Mouse (Mus musculus) forebrain, postnatal 0 days (tissue): ENCODE data around the gene Zbtb25. TPM values are rescaled to one million over a fixed set of nuclear protein-coding genes. Genes with fewer than 3 reads are reported as not detected.

Source experiments
- ATAC-seq: fragments of 200-750 bp; cut with Nextera tagmentation; 2 replicates; pipeline ENCODE4 v1.8.0; 2017; ENCODE audit warnings: mild to moderate bottlenecking, moderate library complexity
- DNase-seq: peaks from one replicate; pipeline ENCODE4 v3.0.0-alpha.2; 2015
- H3K27ac ChIP-seq: fragments of 300-500 bp; sonication (generic); 2 replicates; pipeline ENCODE4 v1.5.1; 2014; ENCODE audit warnings: low read depth, mild to moderate bottlenecking, antibody characterized with exemption, low read length, moderate library complexity, mixed read lengths
- H3K27me3 ChIP-seq: fragments of 300-500 bp; sonication (generic); 2 replicates; pipeline ENCODE4 v1.6.1; 2014; ENCODE audit warnings: mild to moderate bottlenecking, low read length, mixed read lengths; ENCODE audit not compliant: insufficient read depth
- H3K36me3 ChIP-seq: fragments of 300-500 bp; sonication (generic); 2 replicates; pipeline ENCODE4 v1.6.1; 2014; ENCODE audit warnings: mild to moderate bottlenecking, moderate library complexity; ENCODE audit not compliant: insufficient read depth
- H3K4me1 ChIP-seq: fragments of 300-500 bp; sonication (generic); 2 replicates; pipeline ENCODE4 v1.6.1; 2014; ENCODE audit warnings: antibody characterized with exemption; ENCODE audit not compliant: insufficient read depth
- H3K4me2 ChIP-seq: fragments of 300-500 bp; sonication (generic); 2 replicates; pipeline ENCODE4 v1.6.1; 2014; ENCODE audit warnings: low read depth, mild to moderate bottlenecking, moderate library complexity
- H3K4me3 ChIP-seq: fragments of 300-500 bp; sonication (generic); 2 replicates; pipeline ENCODE4 v1.5.1; 2014; ENCODE audit warnings: low read depth, low read length, mixed read lengths
- H3K9ac ChIP-seq: fragments of 300-500 bp; sonication (generic); 2 replicates; pipeline ENCODE4 v1.6.1; 2014; ENCODE audit warnings: mild to moderate bottlenecking
- H3K9me3 ChIP-seq: fragments of 300-500 bp; sonication (generic); 2 replicates; pipeline ENCODE4 v1.6.1; 2016; ENCODE audit warnings: low read length
- CTCF ChIP-seq: sonication (generic); IDR thresholded peaks from 2 replicates; pipeline ENCODE4 v1.5.1; 2016; ENCODE audit warnings: antibody characterized with exemption, control low read depth, low read depth
- WGBS: fragments of 180-500 bp; shearing (Covaris S2); extraction: QIAGEN DNeasy Blood & Tissue Kit; methylation state at CpG from one replicate; pipeline ENCODE4 v1.1.7; 2014; 5-methylcytosine and 5-hydroxymethylcytosine counted together
- polyA plus RNA-seq: library from polyadenylated mRNA; unstranded; fragments of >200 nt; fragmentation: Nextera tagmentation; extraction: Ambion mirVana; gene quantifications from 2 replicates; pipeline ENCODE4 v1.2.1, GENCODE M21; 2015
- total RNA-seq: library from RNA; depleted of rRNA; stranded (reverse); fragments of >200 nt; gene quantifications from 2 replicates; pipeline ENCODE4 v1.2.3, GENCODE M21; 2014

Gene Zbtb25
- total and polyA plus RNA-seq, 2 experiments from 2014 or later, result 13.2 to 25.8 TPM

DNA sequence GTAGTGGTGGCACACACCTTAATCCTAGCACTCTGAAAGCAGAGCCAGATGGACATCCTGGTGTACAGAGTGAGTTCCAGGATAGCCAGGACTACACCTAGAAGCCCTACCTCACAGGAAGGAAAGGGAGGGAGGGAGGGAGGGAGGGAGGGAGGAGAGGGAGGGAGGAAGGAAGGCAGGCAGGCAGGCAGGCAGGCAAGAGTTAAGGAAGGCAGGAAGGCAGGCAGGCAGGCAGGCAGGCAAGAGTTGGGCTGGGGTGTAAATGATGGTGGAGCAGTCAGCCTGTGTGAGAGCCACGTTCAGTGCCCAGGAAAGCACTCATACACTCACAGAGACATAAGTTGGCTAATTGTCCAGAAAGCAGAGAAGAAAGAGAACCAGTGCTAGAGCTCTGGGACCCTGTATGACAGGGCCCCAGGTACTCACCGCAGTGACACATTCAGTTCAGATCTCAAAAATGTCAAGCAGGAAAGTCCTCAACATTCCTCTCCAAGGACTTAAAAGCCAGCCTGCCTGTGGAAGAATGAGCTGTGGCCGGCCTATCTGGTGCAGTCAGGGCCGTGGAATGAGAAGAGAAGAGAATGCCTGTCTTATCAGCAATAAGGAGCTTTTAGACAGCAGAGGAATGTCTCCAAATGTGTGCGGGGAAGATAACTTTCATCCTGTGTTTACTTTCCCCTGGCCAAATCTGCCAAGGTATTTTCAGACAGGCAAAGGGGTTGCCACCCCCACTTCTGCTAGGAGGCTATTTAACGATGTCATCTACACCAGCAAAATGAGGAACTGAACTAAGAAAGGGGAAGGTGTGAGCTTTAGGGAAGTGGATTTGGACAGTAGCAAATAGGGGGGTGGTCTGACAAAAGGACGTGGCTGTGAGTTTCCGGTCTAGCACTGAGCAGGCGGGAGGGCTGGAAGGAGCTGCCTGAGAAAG is 50.9 kb downstream of the Zbtb25 start:
- no peak overlapping the region for H3K9ac ChIP-seq
- H3K4me3 ChIP-seq, result no peak overlapping the region
- no peaks in the 10 kb centered on the region for H3K27me3 ChIP-seq
- no peak for DNase-seq
- no peak for ATAC-seq
- no peak for TF ChIP-seq CTCF
- no peaks in the 10 kb centered on the region for H3K9me3 ChIP-seq
- H3K36me3 ChIP-seq, result peaks cover 37% of the 10 kb centered on the region
- WGBS, result 66% methylated on average over 9 of the region's 9 CpGs
- no peak overlapping the region for H3K4me2 ChIP-seq
- no peak overlapping the region for H3K27ac ChIP-seq
- H3K4me1 ChIP-seq, result no peaks in the 10 kb centered on the region

DNA sequence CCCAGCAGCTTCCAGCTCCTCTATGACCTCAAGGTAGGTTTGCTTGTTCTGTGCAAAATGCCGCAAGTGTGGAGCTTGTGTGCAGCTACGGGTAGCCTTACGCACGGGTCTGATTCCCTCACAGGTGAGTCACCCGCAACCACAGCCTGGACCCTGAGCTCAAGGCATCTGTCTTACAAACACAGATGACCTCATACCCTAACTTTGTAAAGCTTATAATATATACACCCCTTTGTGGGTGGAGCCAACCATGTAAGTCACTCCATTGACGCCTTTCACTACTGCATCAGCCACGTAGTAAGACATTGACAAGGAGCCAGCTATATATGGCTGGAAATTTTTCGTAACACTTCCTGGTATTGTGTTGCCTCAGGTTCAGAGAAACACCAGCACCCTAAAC is 57.5 kb downstream of the Zbtb25 start:
- H3K4me2 ChIP-seq, result no peak overlapping the region
- H3K36me3 ChIP-seq, result peaks cover 46% of the 10 kb centered on the region
- ATAC-seq, result no peak

DNA sequence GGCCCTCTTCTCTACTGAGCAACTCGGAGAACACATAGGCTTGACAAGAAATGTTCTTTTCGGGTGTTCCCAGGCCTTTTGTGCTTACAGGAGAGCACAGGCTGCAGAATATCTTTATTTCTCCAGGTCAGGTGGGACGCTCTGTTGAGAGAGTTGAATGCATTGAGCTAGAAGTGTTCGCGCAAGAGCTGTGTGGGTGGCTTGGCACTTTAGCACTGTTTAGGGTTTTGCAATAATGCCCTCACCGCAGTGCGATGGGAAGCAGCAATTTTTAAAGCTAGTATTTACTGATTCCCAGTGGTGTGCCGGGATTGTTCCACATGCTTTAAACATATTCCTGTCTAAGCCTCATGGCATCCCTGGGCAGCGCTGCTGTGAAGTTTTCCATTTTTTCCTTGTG is 58.2 kb downstream of the Zbtb25 start:
- ATAC-seq, result no peak
- 91% methylated on average over 9 of the region's 9 CpGs for WGBS
- H3K9me3 ChIP-seq, result no peaks in the 10 kb centered on the region

More for the DNA sequence above, 57.5 kb downstream of the Zbtb25 start:
- Histone ChIP-seq H3K4me1 (no peaks in the 10 kb centered on the region), H3K9ac (no peak overlapping the region), H3K9me3 (no peaks in the 10 kb centered on the region), H3K27me3 (no peaks in the 10 kb centered on the region), H3K4me3 (no peak overlapping the region), H3K27ac (no peak overlapping the region)
- no peak for TF ChIP-seq CTCF
- no peak for DNase-seq
- WGBS, result 93% methylated on average over 8 of the region's 8 CpGs

GRCm38 (mm10) chr12:76310633-76311032 is 58.8 kb downstream of the Zbtb25 start:
- 85% methylated on average over 6 of the region's 6 CpGs for WGBS

More for the DNA sequence above, 58.2 kb downstream of the Zbtb25 start:
- Histone ChIP-seq H3K4me1 (no peaks in the 10 kb centered on the region), H3K27me3 (no peaks in the 10 kb centered on the region), H3K27ac (no peak overlapping the region), H3K4me3 (no peak overlapping the region), H3K9ac (no peak overlapping the region), H3K4me2 (no peak overlapping the region), H3K36me3 (peaks cover 50% of the 10 kb centered on the region)
- DNase-seq, result no peak
- no peak for TF ChIP-seq CTCF

GRCm38 (mm10) chr12:76310007-76310406 is 59.4 kb downstream of the Zbtb25 start:
- ATAC-seq (no peak), DNase-seq (no peak)
- no peaks in the 10 kb centered on the region for H3K27me3 ChIP-seq
- peaks cover 51% of the 10 kb centered on the region for H3K36me3 ChIP-seq
- H3K4me3 ChIP-seq, result no peak overlapping the region
- no peaks in the 10 kb centered on the region for H3K9me3 ChIP-seq
- 91% methylated on average over 6 of the region's 6 CpGs for WGBS
- H3K9ac ChIP-seq, result no peak overlapping the region
- H3K4me1 ChIP-seq, result no peaks in the 10 kb centered on the region
- no peak overlapping the region for H3K27ac ChIP-seq
- TF ChIP-seq CTCF, result no peak
- no peak overlapping the region for H3K4me2 ChIP-seq

More at GRCm38 (mm10) chr12:76310633-76311032, 58.8 kb downstream of the Zbtb25 start:
- no peaks in the 10 kb centered on the region for H3K9me3 ChIP-seq
- H3K4me2 ChIP-seq, result no peak overlapping the region
- H3K4me1 ChIP-seq, result no peaks in the 10 kb centered on the region
- no peak for DNase-seq
- no peak overlapping the region for H3K27ac ChIP-seq
- H3K27me3 ChIP-seq, result no peaks in the 10 kb centered on the region
- H3K36me3 ChIP-seq, result peaks cover 50% of the 10 kb centered on the region
- ATAC-seq, result no peak
- TF ChIP-seq CTCF, result no peak
- no peak overlapping the region for H3K4me3 ChIP-seq
- no peak overlapping the region for H3K9ac ChIP-seq

GRCm38 (mm10) chr12:76308436-76308835 is 61.0 kb downstream of the Zbtb25 start:
- Histone ChIP-seq H3K9ac (no peak overlapping the region), H3K4me1 (peaks cover 3% of the 10 kb centered on the region; the same call in 1 of the 2 replicates), H3K27me3 (no peaks in the 10 kb centered on the region), H3K4me2 (no peak overlapping the region), H3K36me3 (peaks cover 37% of the 10 kb centered on the region), H3K9me3 (no peaks in the 10 kb centered on the region), H3K27ac (no peak overlapping the region), H3K4me3 (no peak overlapping the region)
- 90% methylated on average over 5 of the region's 5 CpGs for WGBS
- TF ChIP-seq CTCF, result no peak
- DNase-seq, result no peak
- ATAC-seq, result no peak

- 66% methylated on average over 9 of the region's 9 CpGs for WGBS
- no peaks in the 10 kb centered on the region for H3K9me3 ChIP-seq
- no peaks in the 10 kb centered on the region for H3K27me3 ChIP-seq
- peaks cover 3% of the 10 kb centered on the region; the same call in 1 of the 2 replicates for H3K4me1 ChIP-seq
- TF ChIP-seq CTCF, result no peak
- no peak overlapping the region for H3K4me2 ChIP-seq
- H3K27ac ChIP-seq, result no peak overlapping the region
- H3K9ac ChIP-seq, result no peak overlapping the region
- no peak overlapping the region for H3K4me3 ChIP-seq
- ATAC-seq (no peak), DNase-seq (no peak)
- peaks cover 32% of the 10 kb centered on the region for H3K36me3 ChIP-seq
Measured at GRCm38 (mm10) chr12:76307964-76308363, 61.4 kb downstream of the Zbtb25 start.
